Mouse (Mus musculus): ENCODE results near the gene Cfap52. TPM values are rescaled to one million over a fixed set of nuclear protein-coding genes. Genes with fewer than 3 reads are reported as not detected.
A peak's percentile ranks its signal among the peaks of the same experiment; 100 is the strongest.

Cfap52 gene
- polyA plus RNA-seq, 1 experiment from 2014 or later, result 0.34 TPM

- peaks cover 40% of the 10 kb centered on the region for H3K27me3 ChIP-seq (ENCODE audit: low read depth, poor library complexity, severe bottlenecking)
- WGBS, result under 1% methylated on average over 66 of the region's 80 CpGs
- peaks cover 25% of the 10 kb centered on the region for H3K4me1 ChIP-seq
- DNase-seq (ENCODE audit: low spot score), result peak; percentile 70
- H3K27ac ChIP-seq, result peak within 1 kb of the TSS; percentile 77
- H3K4me3 ChIP-seq, result peak within 1 kb of the TSS; percentile 74
- H3K36me3 ChIP-seq, result no peaks in the 10 kb centered on the region
- no peaks in the 10 kb centered on the region for H3K9me3 ChIP-seq (replicated peaks)
These were observed 43.4 kb downstream of the Cfap52 start, which contains the start of gene Usp43 for GRCm38 (mm10) chr11:67921827-67922754. Gene Usp43, minus strand, starts transcription at chr11:67922153.

- Histone ChIP-seq H3K9me3 (replicated peaks) (no peaks in the 10 kb centered on the region), H3K27ac (peak overlapping the region; percentile 77), H3K4me1 (peaks cover 21% of the 10 kb centered on the region), H3K27me3 (ENCODE audit: low read depth, poor library complexity, severe bottlenecking) (peaks cover 40% of the 10 kb centered on the region), H3K36me3 (no peaks in the 10 kb centered on the region), H3K4me3 (peak overlapping the region; percentile 74)
- peak; percentile 65 for DNase-seq (ENCODE audit: low spot score)
- 2% methylated on average over 47 of the region's 47 CpGs for WGBS
These were observed 44.2 kb downstream of the Cfap52 start for GRCm38 (mm10) chr11:67921091-67921826.

GRCm38 (mm10) chr11:67920226-67920960, 45.1 kb downstream of the Cfap52 start:
- WGBS, result 53% methylated on average over 9 of the region's 9 CpGs
- H3K9me3 ChIP-seq (replicated peaks), result no peaks in the 10 kb centered on the region
- no peak overlapping the region for H3K27ac ChIP-seq
- no peaks in the 10 kb centered on the region for H3K36me3 ChIP-seq
- peak overlapping the region; percentile 74; the same call in 1 of the 2 replicates for H3K4me3 ChIP-seq
- peaks cover 40% of the 10 kb centered on the region for H3K27me3 ChIP-seq (ENCODE audit: low read depth, poor library complexity, severe bottlenecking)
- H3K4me1 ChIP-seq, result peaks cover 21% of the 10 kb centered on the region
- no peak for DNase-seq (ENCODE audit: low spot score)

GRCm38 (mm10) chr11:67919593-67919992, 45.9 kb downstream of the Cfap52 start:
- no peaks in the 10 kb centered on the region for H3K36me3 ChIP-seq
- 74% methylated on average over 5 of the region's 5 CpGs for WGBS
- no peak overlapping the region for H3K27ac ChIP-seq
- peaks cover 21% of the 10 kb centered on the region for H3K4me1 ChIP-seq
- no peak for DNase-seq (ENCODE audit: low spot score)
- H3K4me3 ChIP-seq, result no peak overlapping the region
- H3K9me3 ChIP-seq (replicated peaks), result no peaks in the 10 kb centered on the region
- peaks cover 40% of the 10 kb centered on the region for H3K27me3 ChIP-seq (ENCODE audit: low read depth, poor library complexity, severe bottlenecking)

- no peak overlapping the region for H3K4me3 ChIP-seq
- DNase-seq (ENCODE audit: low spot score), result no peak
- peaks cover 12% of the 10 kb centered on the region for H3K4me1 ChIP-seq
- H3K27ac ChIP-seq, result no peak overlapping the region
- WGBS, result 88% methylated on average over 3 of the region's 3 CpGs
- H3K9me3 ChIP-seq (replicated peaks), result no peaks in the 10 kb centered on the region
- no peaks in the 10 kb centered on the region for H3K36me3 ChIP-seq
- peaks cover 37% of the 10 kb centered on the region for H3K27me3 ChIP-seq (ENCODE audit: low read depth, poor library complexity, severe bottlenecking)
These were observed 48.3 kb downstream of the Cfap52 start for GRCm38 (mm10) chr11:67917126-67917525.

- no peak overlapping the region for H3K27ac ChIP-seq
- H3K4me1 ChIP-seq, result no peaks in the 10 kb centered on the region
- H3K9me3 ChIP-seq (replicated peaks), result no peaks in the 10 kb centered on the region
- H3K36me3 ChIP-seq, result no peaks in the 10 kb centered on the region
- H3K27me3 ChIP-seq (ENCODE audit: low read depth, poor library complexity, severe bottlenecking), result no peaks in the 10 kb centered on the region
- no peak overlapping the region for H3K4me3 ChIP-seq
- DNase-seq (ENCODE audit: low spot score), result no peak
- WGBS, result 85% methylated on average over 5 of the region's 5 CpGs
These were observed 54.4 kb downstream of the Cfap52 start for GRCm38 (mm10) chr11:67911074-67911473.

- Histone ChIP-seq H3K4me1 (no peaks in the 10 kb centered on the region), H3K9me3 (replicated peaks) (no peaks in the 10 kb centered on the region), H3K27me3 (ENCODE audit: low read depth, poor library complexity, severe bottlenecking) (no peaks in the 10 kb centered on the region), H3K36me3 (no peaks in the 10 kb centered on the region), H3K4me3 (no peak overlapping the region), H3K27ac (no peak overlapping the region)
- 89% methylated on average over 4 of the region's 4 CpGs for WGBS
- DNase-seq (ENCODE audit: low spot score), result no peak
These were observed 61.7 kb downstream of the Cfap52 start for GRCm38 (mm10) chr11:67903756-67904155.

- Histone ChIP-seq H3K4me1 (no peaks in the 10 kb centered on the region), H3K36me3 (no peaks in the 10 kb centered on the region), H3K27me3 (ENCODE audit: low read depth, poor library complexity, severe bottlenecking) (no peaks in the 10 kb centered on the region), H3K27ac (no peak overlapping the region), H3K4me3 (no peak overlapping the region), H3K9me3 (replicated peaks) (no peaks in the 10 kb centered on the region)
- 66% methylated on average over 8 of the region's 8 CpGs for WGBS
- DNase-seq (ENCODE audit: low spot score), result peak; percentile 68
These were observed 68.3 kb downstream of the Cfap52 start for GRCm38 (mm10) chr11:67897064-67897560.

- Histone ChIP-seq H3K27ac (no peak overlapping the region), H3K4me1 (no peaks in the 10 kb centered on the region), H3K36me3 (no peaks in the 10 kb centered on the region), H3K27me3 (ENCODE audit: low read depth, poor library complexity, severe bottlenecking) (no peaks in the 10 kb centered on the region), H3K9me3 (replicated peaks) (no peaks in the 10 kb centered on the region), H3K4me3 (no peak overlapping the region)
- DNase-seq (ENCODE audit: low spot score), result no peak
- 74% methylated on average over 7 of the region's 7 CpGs for WGBS
These were observed 69.8 kb downstream of the Cfap52 start for GRCm38 (mm10) chr11:67895641-67896040.

- H3K4me3 ChIP-seq, result no peak overlapping the region
- WGBS, result 90% methylated on average over 5 of the region's 5 CpGs
- no peak overlapping the region for H3K27ac ChIP-seq
- 0 out of 2 replicates have a peak, but pooled peaks cover 3% of the 10 kb centered on the region for H3K9me3 ChIP-seq (replicated peaks)
- no peaks in the 10 kb centered on the region for H3K4me1 ChIP-seq
- H3K27me3 ChIP-seq (ENCODE audit: low read depth, poor library complexity, severe bottlenecking), result no peaks in the 10 kb centered on the region
- no peaks in the 10 kb centered on the region for H3K36me3 ChIP-seq
- DNase-seq (ENCODE audit: low spot score), result no peak
These were observed 76.9 kb downstream of the Cfap52 start for GRCm38 (mm10) chr11:67888521-67888920.

GRCm38 (mm10) chr11:67885921-67886320, 79.5 kb downstream of the Cfap52 start:
- Histone ChIP-seq H3K4me3 (no peak overlapping the region), H3K4me1 (no peaks in the 10 kb centered on the region), H3K36me3 (no peaks in the 10 kb centered on the region), H3K27me3 (ENCODE audit: low read depth, poor library complexity, severe bottlenecking) (no peaks in the 10 kb centered on the region), H3K27ac (no peak overlapping the region), H3K9me3 (replicated peaks) (0 out of 2 replicates have a peak, but pooled peaks cover 3% of the 10 kb centered on the region)
- 95% methylated on average over 2 of the region's 2 CpGs for WGBS
- no peak for DNase-seq (ENCODE audit: low spot score)
